Mouse (Mus musculus): ENCODE data around the gene Cenpa. TPM values are rescaled to one million over a fixed set of nuclear protein-coding genes. Genes with fewer than 3 reads are reported as not detected.
A peak's percentile ranks its signal among the peaks of the same experiment; 100 is the strongest.

The Cenpa gene
- polyA plus RNA-seq, 1 experiment from 2014 or later = 52.3 TPM

GRCm38 (mm10) chr5:30717506-30717905 lies 50.9 kb downstream of the Cenpa start:
- Histone ChIP-seq H3K4me1 (replicated peaks) (peaks cover 51% of the 10 kb centered on the region), H3K36me3 (peaks cover 11% of the 10 kb centered on the region), H3K27me3 (no peaks in the 10 kb centered on the region), H3K9ac (no peak overlapping the region), H3K4me2 (0 out of 2 replicates have a peak overlapping the region, but pooled peaks have one; percentile 26), H3K9me3 (no peaks in the 10 kb centered on the region), H3K4me3 (no peak overlapping the region), H3K27ac (replicated peaks) (no peak overlapping the region)
- 78% methylated on average over 4 of the region's 4 CpGs for WGBS
- ATAC-seq (ENCODE audit: low FRiP score, low read depth) = no peak

- Histone ChIP-seq H3K27me3 (no peaks in the 10 kb centered on the region), H3K4me3 (no peak overlapping the region), H3K27ac (replicated peaks) (peak overlapping the region; percentile 68), H3K4me1 (replicated peaks) (peaks cover 51% of the 10 kb centered on the region), H3K4me2 (peak overlapping the region; percentile 26; the same call in 1 of the 2 replicates), H3K36me3 (peaks cover 11% of the 10 kb centered on the region), H3K9ac (peak overlapping the region; percentile 23; the same call in 1 of the 2 replicates), H3K9me3 (no peaks in the 10 kb centered on the region)
- WGBS = 28% methylated on average over 10 of the region's 10 CpGs
- ATAC-seq (ENCODE audit: low FRiP score, low read depth) = no peak
Measured at GRCm38 (mm10) chr5:30717991-30718703, 51.6 kb downstream of the Cenpa start.

DNA sequence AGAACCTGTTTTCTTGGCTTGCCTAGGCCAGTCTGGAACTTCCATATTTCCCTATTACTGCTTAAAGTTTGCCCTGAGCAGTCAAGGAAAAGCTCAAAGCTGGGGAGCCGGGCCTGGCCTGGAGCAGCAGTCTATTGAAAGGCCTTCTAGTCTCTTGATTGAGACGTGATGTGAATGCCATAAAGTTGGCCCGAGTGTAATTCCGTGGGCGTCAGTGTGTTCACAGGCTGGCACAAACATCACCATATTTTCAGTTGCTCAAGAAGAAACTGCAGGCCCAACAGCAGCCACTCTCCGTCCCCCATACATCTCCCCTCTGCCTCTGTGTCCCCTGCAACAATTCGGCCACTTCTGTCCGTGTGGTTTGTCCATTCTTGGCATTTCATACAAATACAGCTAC lies 55.4 kb downstream of the Cenpa start:
- Histone ChIP-seq H3K27ac (replicated peaks) (no peak overlapping the region), H3K9ac (no peak overlapping the region), H3K9me3 (no peaks in the 10 kb centered on the region), H3K27me3 (no peaks in the 10 kb centered on the region), H3K4me1 (replicated peaks) (peaks cover 23% of the 10 kb centered on the region), H3K4me2 (no peak overlapping the region), H3K4me3 (no peak overlapping the region), H3K36me3 (peaks cover 5% of the 10 kb centered on the region; the same call in 1 of the 2 replicates)
- ATAC-seq (ENCODE audit: low FRiP score, low read depth) = no peak
- WGBS = 88% methylated on average over 8 of the region's 8 CpGs

Small RNAs within 50 kb of the gene (microRNA-seq; reads per million reads assigned to microRNA genes)
- gene Mir5625 = not detected

Other genes with a start within 250 kb of the Cenpa start
- 6.8 and 7.9 TPM in 2 replicates for gene Otof, start 204.8 kb upstream of the Cenpa start, polyA plus RNA-seq (2015; fragmentation: Nextera tagmentation; extraction: Ambion mirVana)
- 1.5 and 1.6 TPM in 2 replicates for gene 1700001C02Rik, start 200.7 kb upstream of the Cenpa start, polyA plus RNA-seq (2015; fragmentation: Nextera tagmentation; extraction: Ambion mirVana)
- gene Cib4, start 120.9 kb upstream of the Cenpa start, polyA plus RNA-seq (2015; fragmentation: Nextera tagmentation; extraction: Ambion mirVana) = not detected in 2 replicates
- 11.7 and 12.8 TPM in 2 replicates for gene Kcnk3, start 78.6 kb upstream of the Cenpa start, polyA plus RNA-seq (2015; fragmentation: Nextera tagmentation; extraction: Ambion mirVana)
- gene Slc35f6, start 18.8 kb upstream of the Cenpa start, polyA plus RNA-seq (2015; fragmentation: Nextera tagmentation; extraction: Ambion mirVana) = 35.1 TPM in 2 replicates
- gene Dpysl5, start 44.8 kb downstream of the Cenpa start, polyA plus RNA-seq (2015; fragmentation: Nextera tagmentation; extraction: Ambion mirVana) = 208 and 265 TPM in 2 replicates
- 138 and 157 TPM in 2 replicates for gene Mapre3, start 147.9 kb downstream of the Cenpa start, polyA plus RNA-seq (2015; fragmentation: Nextera tagmentation; extraction: Ambion mirVana)
- 65.3 and 67.7 TPM in 2 replicates for gene Tmem214, start 201.2 kb downstream of the Cenpa start, polyA plus RNA-seq (2015; fragmentation: Nextera tagmentation; extraction: Ambion mirVana)
- 20.6 and 25.7 TPM in 2 replicates for gene Agbl5, start 221.9 kb downstream of the Cenpa start, polyA plus RNA-seq (2015; fragmentation: Nextera tagmentation; extraction: Ambion mirVana)
- 242 and 266 TPM in 2 replicates for gene Ost4, start 241.0 kb downstream of the Cenpa start, polyA plus RNA-seq (2015; fragmentation: Nextera tagmentation; extraction: Ambion mirVana)
- 17.0 and 17.5 TPM in 2 replicates for gene Emilin1, start 246.6 kb downstream of the Cenpa start, polyA plus RNA-seq (2015; fragmentation: Nextera tagmentation; extraction: Ambion mirVana)